Mouse (Mus musculus): Measurements from ENCODE around the gene Npff. TPM values are rescaled to one million over a fixed set of nuclear protein-coding genes. Genes with fewer than 3 reads are reported as not detected.

Npff gene
- polyA plus RNA-seq, 1 experiment, result 3.4 TPM

- no peaks in the 10 kb centered on the region for H3K36me3 ChIP-seq (ENCODE audit: control insufficient read depth, insufficient read depth, low read length)
- WGBS, result 4% methylated on average over 33 of the region's 34 CpGs
- peak overlapping the region; percentile 78 for H3K4me3 ChIP-seq (ENCODE audit: insufficient read depth, low read depth, low read length)
- no peak for TF ChIP-seq CTCF (conservative IDR thresholded peaks at IDR 0.05; ENCODE audit: insufficient read depth, insufficient read length, low read depth, low read length)
- TF ChIP-seq POLR2A (IDR thresholded peaks at IDR 0.05; ENCODE audit: low read depth, low read length), result no peak
- DNase-seq, result peak; percentile 90
- no peaks in the 10 kb centered on the region for H3K27me3 ChIP-seq (replicated peaks; ENCODE audit: control insufficient read depth, insufficient read depth, low read length)
- H3K27ac ChIP-seq (ENCODE audit: insufficient read depth, low read depth, low read length), result peak overlapping the region; percentile 10
- H3K4me1 ChIP-seq (ENCODE audit: control insufficient read depth, insufficient read depth, low read length), result peaks cover 3% of the 10 kb centered on the region; the same call in 1 of the 2 replicates
Observed at GRCm38 (mm10) chr15:102510590-102511284, 14.0 kb downstream of the Npff start.

GRCm38 (mm10) chr15:102510110-102510509 lies 14.6 kb downstream of the Npff start:
- no peaks in the 10 kb centered on the region for H3K36me3 ChIP-seq (ENCODE audit: control insufficient read depth, insufficient read depth, low read length)
- WGBS, result 13% methylated on average over 9 of the region's 9 CpGs
- peaks cover 3% of the 10 kb centered on the region; the same call in 1 of the 2 replicates for H3K4me1 ChIP-seq (ENCODE audit: control insufficient read depth, insufficient read depth, low read length)
- H3K4me3 ChIP-seq (ENCODE audit: insufficient read depth, low read depth, low read length), result peak overlapping the region; percentile 78
- no peak for TF ChIP-seq POLR2A (IDR thresholded peaks at IDR 0.05; ENCODE audit: low read depth, low read length)
- no peak for TF ChIP-seq CTCF (conservative IDR thresholded peaks at IDR 0.05; ENCODE audit: insufficient read depth, insufficient read length, low read depth, low read length)
- DNase-seq, result no peak
- peak overlapping the region; percentile 10; the same call in 1 of the 2 replicates for H3K27ac ChIP-seq (ENCODE audit: insufficient read depth, low read depth, low read length)
- no peaks in the 10 kb centered on the region for H3K27me3 ChIP-seq (replicated peaks; ENCODE audit: control insufficient read depth, insufficient read depth, low read length)

GRCm38 (mm10) chr15:102508336-102508735 lies 16.4 kb downstream of the Npff start:
- H3K4me1 ChIP-seq (ENCODE audit: control insufficient read depth, insufficient read depth, low read length), result peaks cover 3% of the 10 kb centered on the region; the same call in 1 of the 2 replicates
- no peak for DNase-seq
- no peaks in the 10 kb centered on the region for H3K36me3 ChIP-seq (ENCODE audit: control insufficient read depth, insufficient read depth, low read length)
- H3K27ac ChIP-seq (ENCODE audit: insufficient read depth, low read depth, low read length), result no peak overlapping the region
- WGBS, result 87% methylated on average over 3 of the region's 3 CpGs
- H3K27me3 ChIP-seq (replicated peaks; ENCODE audit: control insufficient read depth, insufficient read depth, low read length), result no peaks in the 10 kb centered on the region
- TF ChIP-seq CTCF (conservative IDR thresholded peaks at IDR 0.05; ENCODE audit: insufficient read depth, insufficient read length, low read depth, low read length), result no peak
- TF ChIP-seq POLR2A (IDR thresholded peaks at IDR 0.05; ENCODE audit: low read depth, low read length), result no peak
- no peak overlapping the region for H3K4me3 ChIP-seq (ENCODE audit: insufficient read depth, low read depth, low read length)

- no peak overlapping the region for H3K4me3 ChIP-seq (ENCODE audit: insufficient read depth, low read depth, low read length)
- peaks cover 3% of the 10 kb centered on the region; the same call in 1 of the 2 replicates for H3K4me1 ChIP-seq (ENCODE audit: control insufficient read depth, insufficient read depth, low read length)
- no peak overlapping the region for H3K27ac ChIP-seq (ENCODE audit: insufficient read depth, low read depth, low read length)
- no peak for DNase-seq
- TF ChIP-seq CTCF (conservative IDR thresholded peaks at IDR 0.05; ENCODE audit: insufficient read depth, insufficient read length, low read depth, low read length), result no peak
- no peak for TF ChIP-seq POLR2A (IDR thresholded peaks at IDR 0.05; ENCODE audit: low read depth, low read length)
- H3K36me3 ChIP-seq (ENCODE audit: control insufficient read depth, insufficient read depth, low read length), result no peaks in the 10 kb centered on the region
- H3K27me3 ChIP-seq (replicated peaks; ENCODE audit: control insufficient read depth, insufficient read depth, low read length), result no peaks in the 10 kb centered on the region
Observed at GRCm38 (mm10) chr15:102507561-102507960, 17.2 kb downstream of the Npff start.

GRCm38 (mm10) chr15:102506864-102507263 lies 17.9 kb downstream of the Npff start:
- Histone ChIP-seq H3K4me1 (ENCODE audit: control insufficient read depth, insufficient read depth, low read length) (peaks cover 3% of the 10 kb centered on the region; the same call in 1 of the 2 replicates), H3K27me3 (replicated peaks; ENCODE audit: control insufficient read depth, insufficient read depth, low read length) (no peaks in the 10 kb centered on the region), H3K36me3 (ENCODE audit: control insufficient read depth, insufficient read depth, low read length) (no peaks in the 10 kb centered on the region), H3K4me3 (ENCODE audit: insufficient read depth, low read depth, low read length) (no peak overlapping the region), H3K27ac (ENCODE audit: insufficient read depth, low read depth, low read length) (no peak overlapping the region)
- TF ChIP-seq POLR2A (IDR thresholded peaks at IDR 0.05; ENCODE audit: low read depth, low read length) (no peak), CTCF (conservative IDR thresholded peaks at IDR 0.05; ENCODE audit: insufficient read depth, insufficient read length, low read depth, low read length) (no peak)
- 91% methylated on average over 1 of the region's 1 CpGs for WGBS
- no peak for DNase-seq

- 36% methylated on average over 2 of the region's 2 CpGs for WGBS
- no peak overlapping the region for H3K4me3 ChIP-seq (ENCODE audit: insufficient read depth, low read depth, low read length)
- no peak overlapping the region for H3K27ac ChIP-seq (ENCODE audit: insufficient read depth, low read depth, low read length)
- H3K4me1 ChIP-seq (ENCODE audit: control insufficient read depth, insufficient read depth, low read length), result peaks cover 3% of the 10 kb centered on the region; the same call in 1 of the 2 replicates
- no peak for DNase-seq
- TF ChIP-seq POLR2A (IDR thresholded peaks at IDR 0.05; ENCODE audit: low read depth, low read length) (no peak), CTCF (conservative IDR thresholded peaks at IDR 0.05; ENCODE audit: insufficient read depth, insufficient read length, low read depth, low read length) (no peak)
- H3K27me3 ChIP-seq (replicated peaks; ENCODE audit: control insufficient read depth, insufficient read depth, low read length), result no peaks in the 10 kb centered on the region
- H3K36me3 ChIP-seq (ENCODE audit: control insufficient read depth, insufficient read depth, low read length), result no peaks in the 10 kb centered on the region
Observed at GRCm38 (mm10) chr15:102506464-102506830, 18.3 kb downstream of the Npff start.

GRCm38 (mm10) chr15:102505770-102506463 lies 18.8 kb downstream of the Npff start:
- H3K4me1 ChIP-seq (ENCODE audit: control insufficient read depth, insufficient read depth, low read length), result peaks cover 2% of the 10 kb centered on the region; the same call in 1 of the 2 replicates
- H3K27ac ChIP-seq (ENCODE audit: insufficient read depth, low read depth, low read length), result no peak overlapping the region
- H3K27me3 ChIP-seq (replicated peaks; ENCODE audit: control insufficient read depth, insufficient read depth, low read length), result no peaks in the 10 kb centered on the region
- no peak for DNase-seq
- H3K4me3 ChIP-seq (ENCODE audit: insufficient read depth, low read depth, low read length), result no peak overlapping the region
- WGBS, result 71% methylated on average over 9 of the region's 9 CpGs
- TF ChIP-seq CTCF (conservative IDR thresholded peaks at IDR 0.05; ENCODE audit: insufficient read depth, insufficient read length, low read depth, low read length) (no peak), POLR2A (IDR thresholded peaks at IDR 0.05; ENCODE audit: low read depth, low read length) (no peak)
- H3K36me3 ChIP-seq (ENCODE audit: control insufficient read depth, insufficient read depth, low read length), result peaks cover 3% of the 10 kb centered on the region

Data from kidney, adult 2 months (tissue).